Mouse (Mus musculus): Measurements from ENCODE around the gene Tigd3. TPM values are rescaled to one million over a fixed set of nuclear protein-coding genes. Genes with fewer than 3 reads are reported as not detected.

The Tigd3 gene
- total and polyA plus RNA-seq, 3 experiments = 2.1 to 2.2 TPM; not detected in 1

DNA sequence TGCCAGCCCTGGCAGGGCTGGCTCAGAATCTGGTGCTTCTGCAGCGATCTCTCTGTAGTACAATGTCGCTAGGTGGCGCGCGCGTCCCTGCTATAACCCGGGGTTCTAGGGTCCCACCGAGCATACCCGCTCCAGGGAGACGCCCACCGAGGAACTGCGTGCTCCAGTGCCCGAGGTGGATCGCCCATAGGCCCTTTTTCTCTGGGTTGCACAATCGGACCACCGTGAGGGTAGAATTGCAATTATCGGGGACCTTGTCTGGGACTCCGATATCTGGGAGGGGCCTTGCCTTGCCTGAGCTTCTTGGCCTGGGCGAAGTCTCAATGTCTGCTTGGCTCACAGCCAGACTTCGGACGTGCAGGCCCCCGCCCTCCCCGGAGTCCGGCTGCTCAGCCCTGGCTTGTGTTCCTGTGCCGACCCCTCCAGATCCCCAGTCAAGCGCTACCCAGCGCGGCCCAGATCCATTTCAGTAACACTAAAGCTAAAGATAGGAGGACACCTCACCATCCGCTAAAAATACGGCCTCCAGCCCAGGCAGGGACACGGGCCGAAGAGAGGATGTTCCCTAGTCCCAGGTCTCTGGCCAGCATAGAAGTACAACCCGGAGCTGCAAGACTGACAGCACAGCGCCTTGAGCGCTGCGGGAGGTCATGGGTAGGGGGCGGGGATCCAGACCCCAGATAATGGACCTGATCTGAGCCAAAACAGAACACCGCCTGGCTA is 30.2 kb upstream of the Tigd3 start (continued):
- TF ChIP-seq CTCF (IDR thresholded peaks at IDR 0.05 in 2 of 3, conservative IDR thresholded peaks at IDR 0.05 in 1 of 3; ENCODE audit: control insufficient read depth in 1 of 3, insufficient read depth in 1 of 3, low read depth in 2 of 3, low read length in 3 of 3, poor library complexity in 1 of 3, severe bottlenecking in 1 of 3) (peak; percentile 58 to 95 (median 90); a peak in 5 of 6 replicates), KAT2A (conservative IDR thresholded peaks at IDR 0.05; ENCODE audit: low read depth, low read length) (no peak), GATA1 (IDR thresholded peaks at IDR 0.05; ENCODE audit: low read depth, low read length) (no peak), GABPA (IDR thresholded peaks at IDR 0.05; ENCODE audit: low read depth, low read length) (no peak), CHD2 (IDR thresholded peaks at IDR 0.05; ENCODE audit: low read length) (no peak), ETS1 (IDR thresholded peaks at IDR 0.05; ENCODE audit: low read depth, low read length) (no peak), ZKSCAN1 (IDR thresholded peaks at IDR 0.05; ENCODE audit: low read depth, low read length) (no peak), BHLHE40 (IDR thresholded peaks at IDR 0.05; ENCODE audit: borderline replicate concordance, low read depth, low read length) (no peak), SMC3 (IDR thresholded peaks at IDR 0.05; ENCODE audit: low read depth, low read length) (peak; percentile 75), MXI1 (IDR thresholded peaks at IDR 0.05; ENCODE audit: low read depth, low read length) (peak; percentile 63), ZC3H11A (IDR thresholded peaks at IDR 0.05; ENCODE audit: low read depth, low read length) (peak; percentile 43; the same call in 1 of the 2 replicates), POLR2AphosphoS5 (IDR thresholded peaks at IDR 0.05; ENCODE audit: borderline replicate concordance, low read depth, low read length) (no peak), POLR2AphosphoS2 (IDR thresholded peaks at IDR 0.05; ENCODE audit: low read length) (no peak), ZNF384 (IDR thresholded peaks at IDR 0.05; ENCODE audit: low read depth, low read length) (no peak), SIN3A (IDR thresholded peaks at IDR 0.05; ENCODE audit: low read length) (peak; percentile 75)

DNA sequence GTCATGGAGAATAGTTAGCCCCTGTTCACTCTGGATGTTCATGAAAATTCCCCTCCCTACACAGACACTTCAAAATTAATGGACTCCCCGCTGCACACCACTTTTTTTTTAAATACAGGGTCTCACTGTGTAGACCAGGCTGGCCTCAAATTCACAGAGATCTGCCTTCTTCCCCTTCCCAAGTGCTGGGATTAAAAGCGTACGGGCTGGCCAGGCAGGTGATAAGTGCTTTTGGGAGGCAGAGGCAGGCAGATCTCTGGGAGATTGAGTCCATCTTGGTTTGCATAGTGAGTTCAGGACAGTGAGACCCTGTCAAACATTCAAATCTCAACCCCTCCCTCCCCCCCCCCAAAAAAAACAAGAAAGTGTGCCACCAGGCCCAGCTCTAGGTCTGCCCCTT is 29.0 kb upstream of the Tigd3 start:
- Histone ChIP-seq H3K4me3 (ENCODE audit: control insufficient read depth in 1 of 2, insufficient read depth in 1 of 2, low read depth in 2 of 2, low read length in 2 of 2) (no peak overlapping the region), H3K27ac (ENCODE audit: control insufficient read depth, low read depth, low read length) (peak overlapping the region; percentile 65), H3K79me2 (ENCODE audit: control insufficient read depth, insufficient read depth, low read length, poor library complexity) (no peaks in the 10 kb centered on the region), H3K36me3 (ENCODE audit: control insufficient read depth in 1 of 2, insufficient read depth in 2 of 2, low read length in 2 of 2) (peaks cover 0 to 12% of the 10 kb centered on the region in 2 experiments; a peak in 2 of 4 replicates), H3K9me3 (replicated peaks; ENCODE audit: insufficient read depth, low read length) (no peaks in the 10 kb centered on the region), H3K27me3 (ENCODE audit: control insufficient read depth in 1 of 2, insufficient read depth in 2 of 2, low read length in 2 of 2) (no peaks in the 10 kb centered on the region), H3K4me1 (ENCODE audit: control insufficient read depth in 1 of 2, insufficient read depth in 2 of 2, low read length in 2 of 2) (peaks cover 12 to 16% of the 10 kb centered on the region in 2 experiments), H3K9ac (ENCODE audit: control insufficient read depth, low read depth, low read length, poor library complexity, severe bottlenecking) (no peak overlapping the region)
- no peak for TF ChIP-seq NRF1 (IDR thresholded peaks at IDR 0.05; ENCODE audit: insufficient read depth, low read depth, low read length, poor library complexity, severe bottlenecking)
- no peak for TF ChIP-seq ZKSCAN1 (IDR thresholded peaks at IDR 0.05; ENCODE audit: low read depth, low read length)
- no peak for TF ChIP-seq EP300 (IDR thresholded peaks at IDR 0.05; ENCODE audit: low read depth in 1 of 2, low read length in 2 of 2)
- no peak for TF ChIP-seq RAD21 (IDR thresholded peaks at IDR 0.05; ENCODE audit: low read depth, low read length)
- TF ChIP-seq TBP (IDR thresholded peaks at IDR 0.05; ENCODE audit: low read depth, low read length) = no peak
- no peak for TF ChIP-seq GABPA (IDR thresholded peaks at IDR 0.05; ENCODE audit: low read depth, low read length)
- TF ChIP-seq TCF12 (IDR thresholded peaks at IDR 0.05; ENCODE audit: low read depth, low read length) = no peak
- no peak for TF ChIP-seq UBTF (IDR thresholded peaks at IDR 0.05; ENCODE audit: borderline replicate concordance, insufficient read depth, low read depth, low read length)
- TF ChIP-seq ZNF384 (IDR thresholded peaks at IDR 0.05; ENCODE audit: low read depth, low read length) = no peak
- no peak for TF ChIP-seq MEF2A (IDR thresholded peaks at IDR 0.05; ENCODE audit: extremely low read depth, insufficient replicate concordance, low read depth, low read length, poor library complexity, severe bottlenecking)
- no peak for TF ChIP-seq TAL1 (IDR thresholded peaks at IDR 0.05; ENCODE audit: low read length)
- no peak for TF ChIP-seq MAFK (IDR thresholded peaks at IDR 0.05; ENCODE audit: borderline replicate concordance, low read depth, low read length)
- no peak for TF ChIP-seq E2F4 (IDR thresholded peaks at IDR 0.05; ENCODE audit: borderline replicate concordance, low read depth, low read length)
- DNase-seq (ENCODE audit: low read depth, low spot score) = no peak

Measured in MEL (cell line).